Mouse (Mus musculus) E14TG2a.4 (cell line): ENCODE results near the gene Serinc3.

Source experiments
- CTCF ChIP-seq: conservative IDR thresholded peaks from 2 replicates; pipeline ENCODE4 v1.5.1; 2014; ENCODE audit warnings: low read length
- NANOG ChIP-seq: IDR thresholded peaks from 2 replicates; pipeline ENCODE4 v1.6.1; 2014; ENCODE audit warnings: borderline replicate concordance, low read length, mixed read lengths

DNA sequence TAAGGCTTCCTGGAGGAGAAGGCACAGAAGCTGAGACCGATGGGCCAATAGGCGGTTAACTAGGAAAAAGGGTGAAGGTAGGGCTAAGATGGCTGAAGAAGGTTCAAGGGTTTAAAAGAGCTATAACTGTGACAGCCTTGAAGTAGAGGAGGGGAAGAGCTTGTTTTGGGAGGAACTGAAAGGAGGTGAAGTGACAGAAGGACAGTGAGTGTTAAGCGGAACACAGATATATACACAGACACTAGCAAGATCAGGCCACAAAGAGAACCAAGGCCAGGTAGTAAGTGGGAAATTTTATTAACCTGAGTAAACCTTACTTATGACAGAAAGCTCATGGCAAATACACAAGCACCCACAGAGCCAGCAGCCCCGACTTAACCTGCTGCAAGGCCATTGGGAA lies 31.4 kb upstream of the Serinc3 start:
- no peak for TF ChIP-seq CTCF
- TF ChIP-seq NANOG: no peak
